Mouse (Mus musculus): ENCODE data around the gene Gm11634. TPM values are rescaled to one million over a fixed set of nuclear protein-coding genes. Genes with fewer than 3 reads are reported as not detected.
"Not testable (repeated sequence)": the region's sequence is repeated elsewhere in the genome, so short reads cannot be mapped to it uniquely, and the experiment has no call there.

The Gm11634 gene
- polyA plus RNA-seq, 1 experiment from 2014 or later = not detected

DNA sequence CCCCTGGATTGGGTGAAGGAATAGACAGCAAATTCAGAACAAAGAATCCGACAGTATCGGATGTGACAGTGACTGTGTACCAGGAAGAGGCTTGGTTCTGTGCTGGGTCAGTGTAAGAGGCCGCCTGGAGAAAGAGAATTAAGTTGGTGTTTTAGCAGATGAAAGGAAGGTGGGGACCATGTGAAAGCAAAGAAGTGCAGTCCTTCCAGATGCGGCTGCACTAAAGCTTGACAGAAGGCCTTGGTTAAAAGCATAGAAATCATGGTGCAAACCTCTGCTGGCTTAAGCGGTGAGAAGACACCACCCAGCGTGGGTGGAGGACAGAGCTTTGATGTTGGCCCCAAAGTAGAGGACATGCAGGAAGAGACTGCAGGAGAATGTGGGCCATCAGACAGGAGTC lies 14.5 kb upstream of the Gm11634 start:
- Histone ChIP-seq H3K36me3 (no peaks in the 10 kb centered on the region), H3K9ac (no peak overlapping the region), H3K4me1 (replicated peaks) (peaks cover 18% of the 10 kb centered on the region), H3K27ac (replicated peaks) (no peak overlapping the region), H3K9me3 (no peaks in the 10 kb centered on the region), H3K4me3 (no peak overlapping the region), H3K27me3 (no peaks in the 10 kb centered on the region), H3K4me2 (no peak overlapping the region)
- ATAC-seq (ENCODE audit: low FRiP score, low read depth) = no peak
- WGBS = 82% methylated on average over 6 of the region's 6 CpGs

DNA sequence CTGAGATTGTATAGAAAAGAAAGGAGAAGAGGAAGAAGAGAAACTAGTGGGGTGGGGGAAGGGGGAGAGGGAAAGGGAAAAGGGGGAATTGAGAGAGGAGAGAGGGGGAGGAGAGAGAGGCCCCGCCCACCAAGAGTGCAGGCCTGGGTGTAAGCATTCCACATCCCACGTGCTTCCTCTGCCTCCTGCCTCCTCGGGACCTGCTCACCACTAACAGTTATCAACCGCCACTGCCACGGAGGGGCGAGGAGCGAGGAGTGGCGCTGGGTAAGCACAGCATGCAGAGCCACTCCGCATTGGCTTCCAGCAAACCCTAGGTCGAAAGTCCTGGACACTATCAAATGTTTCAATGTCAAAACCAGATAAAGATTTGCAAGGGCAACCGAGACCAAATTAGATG lies 11.4 kb upstream of the Gm11634 start:
- Histone ChIP-seq H3K27me3 (no peaks in the 10 kb centered on the region), H3K9ac (no peak overlapping the region), H3K4me1 (replicated peaks) (no peaks in the 10 kb centered on the region), H3K9me3 (no peaks in the 10 kb centered on the region), H3K27ac (replicated peaks) (no peak overlapping the region), H3K36me3 (no peaks in the 10 kb centered on the region), H3K4me3 (no peak overlapping the region), H3K4me2 (no peak overlapping the region)
- 43% methylated on average over 11 of the region's 11 CpGs for whole genome bisulfite sequencing
- ATAC-seq (ENCODE audit: low FRiP score, low read depth) = no peak

DNA sequence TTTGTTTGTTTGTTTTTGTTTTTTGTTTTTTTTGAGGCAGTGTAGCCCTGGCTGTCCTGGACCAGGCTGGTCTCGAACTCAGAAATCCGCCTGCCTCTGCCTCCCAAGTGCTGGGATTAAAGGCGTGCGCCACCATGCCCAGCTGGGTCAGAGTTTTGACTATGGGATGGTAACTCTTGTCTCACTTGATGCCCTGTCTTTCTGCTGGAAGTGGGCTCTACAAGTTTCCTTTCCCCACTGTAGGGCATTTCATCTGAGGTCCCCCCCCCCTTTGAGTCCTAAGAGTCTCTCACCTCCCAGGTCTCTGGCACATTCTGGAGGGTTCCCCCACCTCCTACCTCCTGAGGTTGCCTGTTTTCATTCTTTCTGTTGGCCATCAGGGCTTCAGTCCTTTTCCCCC lies 8.1 kb upstream of the Gm11634 start:
- H3K27ac ChIP-seq (replicated peaks); H3K27me3 ChIP-seq; H3K4me2 ChIP-seq; H3K9me3 ChIP-seq; H3K4me1 ChIP-seq (replicated peaks); H3K4me3 ChIP-seq; ATAC-seq (ENCODE audit: low FRiP score, low read depth); H3K9ac ChIP-seq; H3K36me3 ChIP-seq: not testable (repeated sequence)
- WGBS = 97% methylated on average over 4 of the region's 4 CpGs

DNA sequence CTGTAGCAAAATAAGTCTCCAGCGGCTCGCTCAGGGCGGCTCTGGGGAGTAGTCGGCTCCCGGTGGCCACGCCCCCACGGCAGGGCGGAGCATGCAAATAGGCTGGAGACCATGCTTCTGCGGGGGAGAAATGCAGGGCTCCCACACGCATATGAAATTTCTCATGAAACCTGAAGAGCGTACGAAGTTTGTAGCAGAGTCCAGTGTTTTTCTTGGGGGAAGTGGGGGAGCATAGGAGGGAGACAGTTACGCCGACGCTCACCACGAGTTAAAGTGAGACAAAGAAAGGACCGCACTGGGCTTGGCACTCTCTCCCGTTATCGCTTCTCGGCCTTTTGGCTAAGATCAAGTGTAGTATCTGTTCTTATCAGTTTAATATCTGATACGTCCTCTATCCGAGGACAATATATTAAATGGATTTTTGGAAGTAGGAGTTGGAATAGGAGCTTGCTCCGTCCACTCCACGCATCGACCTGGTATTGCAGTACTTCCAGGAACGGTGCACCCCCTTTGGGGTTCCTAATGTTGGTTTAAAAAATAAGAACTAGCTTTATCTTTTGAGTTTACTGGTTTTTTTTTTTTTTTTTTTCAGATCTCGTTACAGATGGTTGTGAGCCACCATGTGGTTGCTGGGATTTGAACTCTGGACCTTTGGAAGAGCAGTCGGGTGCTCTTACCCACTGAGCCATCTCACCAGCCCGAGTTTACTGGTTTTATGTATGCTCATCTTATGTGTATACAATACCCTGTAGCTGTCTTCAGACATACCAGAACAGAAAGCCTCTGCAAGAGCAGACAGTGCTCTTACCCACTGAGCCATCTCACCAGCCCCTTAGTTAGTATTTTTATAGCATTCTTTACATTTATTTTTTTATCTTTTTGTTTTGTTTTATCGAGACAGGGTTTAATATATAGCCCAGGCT lies 5.7 kb upstream of the Gm11634 start:
- not testable (repeated sequence) for H3K4me1 ChIP-seq (replicated peaks); H3K36me3 ChIP-seq; H3K9me3 ChIP-seq; H3K27me3 ChIP-seq
- Histone ChIP-seq H3K4me3 (peak overlapping the region; percentile 39), H3K27ac (replicated peaks) (peak overlapping the region; percentile 56; the same call in 1 of the 2 replicates), H3K9ac (peak overlapping the region; percentile 33), H3K4me2 (peak overlapping the region; percentile 62)
- WGBS = 2% methylated on average over 30 of the region's 30 CpGs
- peak; percentile 76 for ATAC-seq (ENCODE audit: low FRiP score, low read depth)

DNA sequence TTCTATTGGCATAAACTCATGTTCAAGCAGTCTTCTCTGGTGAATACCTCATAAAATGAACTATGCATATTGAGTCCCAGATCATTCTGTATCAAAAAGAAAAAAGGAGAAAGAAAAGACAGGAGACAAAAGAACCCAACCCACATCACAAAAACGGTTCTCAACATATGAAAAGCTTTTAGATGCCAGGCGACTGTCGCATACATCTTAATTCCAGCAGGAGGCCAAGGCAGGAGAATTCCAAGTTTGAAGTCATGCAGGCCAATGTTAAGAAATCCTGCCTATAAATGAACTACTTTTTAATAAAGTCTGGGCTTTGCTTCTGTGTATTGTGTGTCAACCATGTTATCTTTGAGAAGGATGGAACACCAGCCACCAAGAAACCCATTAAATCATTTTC lies 5.1 kb upstream of the Gm11634 start:
- Histone ChIP-seq H3K9ac (peak overlapping the region; percentile 33), H3K27me3 (no peaks in the 10 kb centered on the region), H3K36me3 (no peaks in the 10 kb centered on the region), H3K27ac (replicated peaks) (peak overlapping the region; percentile 56; the same call in 1 of the 2 replicates), H3K9me3 (no peaks in the 10 kb centered on the region), H3K4me3 (peak overlapping the region; percentile 39), H3K4me2 (peak overlapping the region; percentile 62), H3K4me1 (replicated peaks) (peaks cover 7% of the 10 kb centered on the region)
- WGBS = under 1% methylated on average over 3 of the region's 3 CpGs
- no peak for ATAC-seq (ENCODE audit: low FRiP score, low read depth)

DNA sequence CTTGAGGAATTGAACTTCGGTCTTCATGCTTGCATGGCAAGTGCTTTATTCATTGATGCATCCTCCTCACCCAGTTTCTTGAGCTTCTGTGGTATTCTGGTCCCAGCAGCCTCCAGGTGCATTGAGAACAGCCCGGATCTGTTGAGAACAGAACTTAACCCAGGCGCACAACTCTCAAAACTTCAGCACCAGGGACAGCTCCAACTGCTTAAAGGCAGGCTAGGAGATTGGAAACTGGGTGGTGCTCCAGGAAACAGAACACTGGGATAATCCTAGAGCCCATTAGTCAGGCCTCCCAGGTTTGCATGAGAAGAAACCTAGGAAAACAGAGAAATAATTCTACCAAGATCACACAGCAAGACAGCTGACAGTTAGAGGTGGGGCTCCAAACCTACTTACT lies 3.4 kb upstream of the Gm11634 start:
- no peaks in the 10 kb centered on the region for H3K9me3 ChIP-seq
- no peak overlapping the region for H3K4me3 ChIP-seq
- peaks cover 7% of the 10 kb centered on the region for H3K4me1 ChIP-seq (replicated peaks)
- H3K9ac ChIP-seq = no peak overlapping the region
- ATAC-seq (ENCODE audit: low FRiP score, low read depth) = no peak
- WGBS = 17% methylated on average over 3 of the region's 3 CpGs
- H3K4me2 ChIP-seq = no peak overlapping the region
- no peaks in the 10 kb centered on the region for H3K27me3 ChIP-seq
- no peak overlapping the region for H3K27ac ChIP-seq (replicated peaks)
- no peaks in the 10 kb centered on the region for H3K36me3 ChIP-seq

DNA sequence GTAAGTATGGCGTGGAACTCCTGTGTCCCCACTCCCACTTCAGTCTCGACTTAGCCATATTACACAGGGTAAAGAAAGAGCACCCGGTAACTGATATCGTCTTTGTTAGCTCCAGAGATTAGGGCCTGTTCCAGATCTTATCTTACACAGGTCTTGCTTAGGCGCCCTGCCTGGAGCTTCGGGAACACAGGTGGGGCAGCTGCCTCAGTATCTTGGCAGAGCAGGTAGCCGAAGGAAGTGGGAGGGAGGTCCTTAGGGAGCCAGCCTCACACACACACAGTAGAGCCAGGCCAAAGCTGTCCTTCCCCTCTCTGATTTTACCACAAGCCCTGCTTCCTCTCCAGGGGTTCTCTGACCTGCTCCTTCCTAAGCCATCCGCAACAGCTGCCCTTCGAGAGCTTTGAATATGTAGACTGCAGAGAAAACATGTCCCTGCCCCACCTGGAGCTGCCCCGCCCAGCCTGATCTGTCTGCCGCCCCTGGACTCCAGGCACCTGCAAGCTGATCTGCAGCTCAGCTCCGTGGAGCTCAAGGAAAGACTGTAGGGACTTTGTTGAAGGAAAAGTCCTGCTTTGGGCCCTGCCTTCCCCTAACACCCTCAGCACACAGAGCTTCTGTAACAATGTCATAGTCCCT lies 8.9 kb downstream of the Gm11634 start:
- H3K9ac ChIP-seq = no peak overlapping the region

DNA sequence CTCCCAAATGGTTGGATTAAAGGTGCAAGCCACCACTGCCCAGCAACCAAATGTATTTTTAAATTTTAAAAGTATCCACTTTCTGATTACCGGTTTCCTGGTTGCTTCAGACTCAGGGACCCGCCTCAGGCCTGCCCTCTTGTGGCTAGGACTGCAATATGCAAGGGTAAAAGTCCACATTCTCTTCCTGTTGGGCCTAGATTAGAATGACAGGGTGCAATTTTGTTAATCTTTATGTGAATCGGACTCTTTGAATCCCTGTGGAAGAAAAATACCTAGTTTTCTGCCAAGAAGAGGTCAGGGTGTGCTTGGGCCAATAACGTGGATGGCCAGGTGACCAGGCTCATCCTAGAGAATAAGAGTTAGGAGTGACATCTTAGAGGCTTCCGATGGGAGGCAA lies 9.6 kb downstream of the Gm11634 start:
- no peaks in the 10 kb centered on the region for H3K4me1 ChIP-seq (replicated peaks)
- no peak overlapping the region for H3K9ac ChIP-seq
- no peak overlapping the region for H3K4me3 ChIP-seq
- no peak overlapping the region for H3K4me2 ChIP-seq
- no peaks in the 10 kb centered on the region for H3K27me3 ChIP-seq
- no peak overlapping the region for H3K27ac ChIP-seq (replicated peaks)
- no peaks in the 10 kb centered on the region for H3K36me3 ChIP-seq
- no peaks in the 10 kb centered on the region for H3K9me3 ChIP-seq
- ATAC-seq (ENCODE audit: low FRiP score, low read depth) = no peak
- 28% methylated on average over 5 of the region's 5 CpGs for WGBS

More for the DNA sequence above, 8.9 kb downstream of the Gm11634 start:
- H3K4me3 ChIP-seq = no peak overlapping the region
- no peak overlapping the region for H3K4me2 ChIP-seq
- H3K4me1 ChIP-seq (replicated peaks) = no peaks in the 10 kb centered on the region
- H3K27ac ChIP-seq (replicated peaks) = no peak overlapping the region
- H3K9me3 ChIP-seq = no peaks in the 10 kb centered on the region
- H3K36me3 ChIP-seq = no peaks in the 10 kb centered on the region
- 82% methylated on average over 12 of the region's 12 CpGs for WGBS
- no peak for ATAC-seq (ENCODE audit: low FRiP score, low read depth)
- no peaks in the 10 kb centered on the region for H3K27me3 ChIP-seq

DNA sequence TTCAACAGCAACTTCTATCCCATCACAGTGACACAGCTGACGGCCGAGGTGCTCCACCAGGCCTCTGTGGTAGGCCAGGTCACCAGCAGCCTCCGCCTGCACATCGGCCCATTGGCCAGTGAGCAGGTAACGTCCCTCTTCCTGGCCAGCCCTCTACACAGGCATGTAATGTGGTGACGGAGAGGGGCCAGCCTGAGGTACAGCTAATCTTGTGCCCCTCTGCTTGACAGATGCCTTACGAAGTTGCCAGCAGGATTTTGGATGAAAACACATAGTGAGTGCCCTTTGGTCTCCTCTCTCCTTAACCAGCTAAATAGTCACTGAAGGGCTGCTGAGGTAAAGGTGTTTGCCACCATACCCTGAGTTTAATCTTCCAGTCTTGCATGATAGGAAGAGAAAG lies 10.2 kb downstream of the Gm11634 start:
- H3K27me3 ChIP-seq = no peaks in the 10 kb centered on the region
- H3K4me3 ChIP-seq = no peak overlapping the region
- H3K36me3 ChIP-seq = no peaks in the 10 kb centered on the region
- H3K27ac ChIP-seq (replicated peaks) = no peak overlapping the region
- no peaks in the 10 kb centered on the region for H3K4me1 ChIP-seq (replicated peaks)
- H3K9ac ChIP-seq = no peak overlapping the region
- no peak overlapping the region for H3K4me2 ChIP-seq
- 94% methylated on average over 7 of the region's 7 CpGs for WGBS
- no peaks in the 10 kb centered on the region for H3K9me3 ChIP-seq
- no peak for ATAC-seq (ENCODE audit: low FRiP score, low read depth)

DNA sequence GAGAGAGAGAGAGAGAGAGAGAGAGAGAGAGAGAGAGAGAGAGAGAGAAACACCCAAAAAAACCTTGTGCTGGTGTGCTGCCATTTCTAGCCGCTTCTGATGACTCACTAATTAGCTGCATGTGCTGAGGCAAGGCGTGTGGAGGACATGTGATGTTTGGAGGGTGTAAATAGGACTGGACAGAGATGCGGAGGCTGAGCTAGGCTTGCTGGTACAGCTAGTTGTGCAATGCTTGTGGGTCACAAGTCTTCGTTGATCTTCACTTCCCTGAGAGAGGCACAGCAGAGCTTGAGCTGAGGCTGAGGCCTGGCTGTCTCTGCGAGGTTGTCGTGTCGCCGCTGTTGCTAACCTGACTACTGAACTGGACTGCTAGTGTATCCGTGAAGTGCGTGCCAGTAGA lies 11.4 kb downstream of the Gm11634 start:
- no peak overlapping the region for H3K27ac ChIP-seq (replicated peaks)
- no peak overlapping the region for H3K9ac ChIP-seq
- no peak for ATAC-seq (ENCODE audit: low FRiP score, low read depth)
- no peak overlapping the region for H3K4me3 ChIP-seq
- no peaks in the 10 kb centered on the region for H3K4me1 ChIP-seq (replicated peaks)
- no peak overlapping the region for H3K4me2 ChIP-seq
- no peaks in the 10 kb centered on the region for H3K36me3 ChIP-seq
- H3K27me3 ChIP-seq = no peaks in the 10 kb centered on the region
- no peaks in the 10 kb centered on the region for H3K9me3 ChIP-seq
- 88% methylated on average over 10 of the region's 10 CpGs for WGBS

DNA sequence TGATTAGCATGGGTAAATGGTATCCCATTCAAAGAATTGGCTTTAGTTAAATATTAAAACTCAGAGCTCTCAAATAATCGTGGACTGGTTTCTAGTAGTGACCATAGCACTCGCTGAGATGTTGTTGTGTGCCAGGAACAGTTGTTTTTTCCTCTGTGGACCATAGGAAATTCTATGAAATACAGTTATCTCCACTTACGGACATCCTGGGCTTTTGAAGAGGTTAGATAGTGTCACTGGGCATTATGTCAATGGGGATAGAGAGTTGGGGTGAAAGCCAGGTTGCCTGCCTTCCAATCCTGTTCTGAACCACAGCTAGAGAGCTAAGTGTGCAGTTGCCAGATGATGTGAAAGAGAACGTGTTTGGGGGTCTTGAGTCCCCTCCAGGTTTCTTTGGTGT lies 13.3 kb downstream of the Gm11634 start:
- Histone ChIP-seq H3K9me3 (no peaks in the 10 kb centered on the region), H3K27ac (replicated peaks) (no peak overlapping the region), H3K4me2 (no peak overlapping the region), H3K36me3 (peaks cover 7% of the 10 kb centered on the region), H3K4me3 (no peak overlapping the region), H3K9ac (no peak overlapping the region), H3K27me3 (no peaks in the 10 kb centered on the region), H3K4me1 (replicated peaks) (no peaks in the 10 kb centered on the region)
- 85% methylated on average over 4 of the region's 4 CpGs for WGBS
- ATAC-seq (ENCODE audit: low FRiP score, low read depth) = no peak

DNA sequence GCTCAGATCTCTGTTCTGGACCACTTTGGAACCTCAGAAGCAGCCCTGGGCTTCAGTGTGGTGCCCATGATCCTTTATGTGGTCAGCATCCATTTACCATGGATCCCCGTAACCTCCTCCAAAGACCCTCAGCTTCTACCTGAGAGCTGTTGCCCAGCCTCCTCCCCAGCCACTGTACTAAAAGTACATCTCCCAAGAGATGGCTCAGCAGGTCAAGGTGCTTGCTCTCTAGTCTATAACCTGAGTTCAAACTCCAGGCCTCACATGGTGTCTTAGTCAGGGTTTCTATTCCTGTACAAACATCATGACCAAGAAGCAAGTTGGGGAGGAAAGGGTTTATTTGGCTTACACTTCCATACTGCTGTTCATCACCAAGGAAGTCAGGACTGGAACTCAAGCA lies 14.0 kb downstream of the Gm11634 start:
- not testable (repeated sequence) for H3K4me2 ChIP-seq; H3K27me3 ChIP-seq; H3K9me3 ChIP-seq; H3K27ac ChIP-seq (replicated peaks); ATAC-seq (ENCODE audit: low FRiP score, low read depth); H3K4me1 ChIP-seq (replicated peaks); H3K4me3 ChIP-seq; H3K9ac ChIP-seq
- peaks cover 14% of the 10 kb centered on the region for H3K36me3 ChIP-seq
- 100% methylated on average over 1 of the region's 1 CpGs for WGBS

Data from hindbrain, embryonic 15.5 days (tissue).